Mouse (Mus musculus): ENCODE results near the gene Fhit. TPM values are rescaled to one million over a fixed set of nuclear protein-coding genes. Genes with fewer than 3 reads are reported as not detected.
A peak's percentile ranks its signal among the peaks of the same experiment; 100 is the strongest.

Gene Fhit
- polyA plus RNA-seq, 1 experiment from 2014 or later = 13.3 TPM

GRCm38 (mm10) chr14:10453001-10453861 lies 708.6 kb downstream of the Fhit start:
- DNase-seq (ENCODE audit: low spot score) (peak; percentile 70), ATAC-seq (replicated peaks; ENCODE audit: low FRiP score, low read depth) (peak; percentile 88)
- no peak overlapping the region for H3K4me3 ChIP-seq (replicated peaks; ENCODE audit: low read depth, low read length)
- no peaks in the 10 kb centered on the region for H3K4me1 ChIP-seq (replicated peaks; ENCODE audit: insufficient read depth, low read length)
- H3K27ac ChIP-seq = no peak overlapping the region
- no peaks in the 10 kb centered on the region for H3K9me3 ChIP-seq (replicated peaks; ENCODE audit: low read length)
- H3K36me3 ChIP-seq (ENCODE audit: insufficient read depth, low read length) = no peaks in the 10 kb centered on the region
- peak overlapping the region; percentile 42 for H3K4me2 ChIP-seq (ENCODE audit: low read length)
- no peaks in the 10 kb centered on the region for H3K27me3 ChIP-seq (ENCODE audit: insufficient read depth, low read length)
- no peak overlapping the region for H3K9ac ChIP-seq (ENCODE audit: low read depth, low read length)
- peak; percentile 21; the same call in 1 of the 2 replicates for TF ChIP-seq CTCF (IDR thresholded peaks at IDR 0.05; ENCODE audit: low read depth)
- WGBS = 6% methylated on average over 14 of the region's 14 CpGs

GRCm38 (mm10) chr14:10452234-10452633 lies 709.6 kb downstream of the Fhit start:
- TF ChIP-seq CTCF (IDR thresholded peaks at IDR 0.05; ENCODE audit: low read depth) = no peak
- ATAC-seq (replicated peaks; ENCODE audit: low FRiP score, low read depth) (no peak), DNase-seq (ENCODE audit: low spot score) (no peak)
- H3K9ac ChIP-seq (ENCODE audit: low read depth, low read length) = no peak overlapping the region
- 64% methylated on average over 5 of the region's 5 CpGs for WGBS
- no peaks in the 10 kb centered on the region for H3K36me3 ChIP-seq (ENCODE audit: insufficient read depth, low read length)
- H3K4me3 ChIP-seq (replicated peaks; ENCODE audit: low read depth, low read length) = no peak overlapping the region
- no peaks in the 10 kb centered on the region for H3K27me3 ChIP-seq (ENCODE audit: insufficient read depth, low read length)
- no peak overlapping the region for H3K27ac ChIP-seq
- no peaks in the 10 kb centered on the region for H3K9me3 ChIP-seq (replicated peaks; ENCODE audit: low read length)
- no peak overlapping the region for H3K4me2 ChIP-seq (ENCODE audit: low read length)
- no peaks in the 10 kb centered on the region for H3K4me1 ChIP-seq (replicated peaks; ENCODE audit: insufficient read depth, low read length)

- H3K27me3 ChIP-seq (ENCODE audit: insufficient read depth, low read length) = no peaks in the 10 kb centered on the region
- no peak overlapping the region for H3K9ac ChIP-seq (ENCODE audit: low read depth, low read length)
- TF ChIP-seq CTCF (IDR thresholded peaks at IDR 0.05; ENCODE audit: low read depth) = no peak
- H3K36me3 ChIP-seq (ENCODE audit: insufficient read depth, low read length) = no peaks in the 10 kb centered on the region
- H3K9me3 ChIP-seq (replicated peaks; ENCODE audit: low read length) = no peaks in the 10 kb centered on the region
- ATAC-seq (replicated peaks; ENCODE audit: low FRiP score, low read depth) (no peak), DNase-seq (ENCODE audit: low spot score) (no peak)
- H3K4me2 ChIP-seq (ENCODE audit: low read length) = no peak overlapping the region
- no peak overlapping the region for H3K27ac ChIP-seq
- no peak overlapping the region for H3K4me3 ChIP-seq (replicated peaks; ENCODE audit: low read depth, low read length)
- H3K4me1 ChIP-seq (replicated peaks; ENCODE audit: insufficient read depth, low read length) = no peaks in the 10 kb centered on the region
Observed at GRCm38 (mm10) chr14:10445360-10445759, 716.5 kb downstream of the Fhit start.

- H3K4me3 ChIP-seq (replicated peaks; ENCODE audit: low read depth, low read length) = no peak overlapping the region
- H3K36me3 ChIP-seq (ENCODE audit: insufficient read depth, low read length) = no peaks in the 10 kb centered on the region
- TF ChIP-seq CTCF (IDR thresholded peaks at IDR 0.05; ENCODE audit: low read depth) = no peak
- H3K4me2 ChIP-seq (ENCODE audit: low read length) = no peak overlapping the region
- ATAC-seq (replicated peaks; ENCODE audit: low FRiP score, low read depth) = no peak
- H3K9ac ChIP-seq (ENCODE audit: low read depth, low read length) = no peak overlapping the region
- no peaks in the 10 kb centered on the region for H3K4me1 ChIP-seq (replicated peaks; ENCODE audit: insufficient read depth, low read length)
- no peak overlapping the region for H3K27ac ChIP-seq
- WGBS = 83% methylated on average over 1 of the region's 1 CpGs
- DNase-seq (ENCODE audit: low spot score) = no peak
- H3K9me3 ChIP-seq (replicated peaks; ENCODE audit: low read length) = no peaks in the 10 kb centered on the region
- H3K27me3 ChIP-seq (ENCODE audit: insufficient read depth, low read length) = no peaks in the 10 kb centered on the region
Observed at GRCm38 (mm10) chr14:10439007-10439749, 722.7 kb downstream of the Fhit start.

GRCm38 (mm10) chr14:10436193-10436592 lies 725.6 kb downstream of the Fhit start:
- DNase-seq (ENCODE audit: low spot score) (no peak), ATAC-seq (replicated peaks; ENCODE audit: low FRiP score, low read depth) (no peak)
- 94% methylated on average over 1 of the region's 1 CpGs for WGBS
- no peaks in the 10 kb centered on the region for H3K9me3 ChIP-seq (replicated peaks; ENCODE audit: low read length)
- H3K27me3 ChIP-seq (ENCODE audit: insufficient read depth, low read length) = no peaks in the 10 kb centered on the region
- H3K4me3 ChIP-seq (replicated peaks; ENCODE audit: low read depth, low read length) = no peak overlapping the region
- no peak overlapping the region for H3K9ac ChIP-seq (ENCODE audit: low read depth, low read length)
- no peak overlapping the region for H3K27ac ChIP-seq
- TF ChIP-seq CTCF (IDR thresholded peaks at IDR 0.05; ENCODE audit: low read depth) = no peak
- H3K4me2 ChIP-seq (ENCODE audit: low read length) = no peak overlapping the region
- no peaks in the 10 kb centered on the region for H3K36me3 ChIP-seq (ENCODE audit: insufficient read depth, low read length)
- H3K4me1 ChIP-seq (replicated peaks; ENCODE audit: insufficient read depth, low read length) = no peaks in the 10 kb centered on the region

GRCm38 (mm10) chr14:10432502-10432901 lies 729.3 kb downstream of the Fhit start:
- H3K9me3 ChIP-seq (replicated peaks; ENCODE audit: low read length) = no peaks in the 10 kb centered on the region
- TF ChIP-seq CTCF (IDR thresholded peaks at IDR 0.05; ENCODE audit: low read depth) = no peak
- no peaks in the 10 kb centered on the region for H3K4me1 ChIP-seq (replicated peaks; ENCODE audit: insufficient read depth, low read length)
- no peaks in the 10 kb centered on the region for H3K36me3 ChIP-seq (ENCODE audit: insufficient read depth, low read length)
- no peak overlapping the region for H3K4me3 ChIP-seq (replicated peaks; ENCODE audit: low read depth, low read length)
- no peak overlapping the region for H3K4me2 ChIP-seq (ENCODE audit: low read length)
- ATAC-seq (replicated peaks; ENCODE audit: low FRiP score, low read depth) = no peak
- DNase-seq (ENCODE audit: low spot score) = no peak
- no peaks in the 10 kb centered on the region for H3K27me3 ChIP-seq (ENCODE audit: insufficient read depth, low read length)
- no peak overlapping the region for H3K27ac ChIP-seq
- 89% methylated on average over 2 of the region's 2 CpGs for WGBS
- no peak overlapping the region for H3K9ac ChIP-seq (ENCODE audit: low read depth, low read length)
